Mouse (Mus musculus): Measurements from ENCODE around the gene Pla2g6. TPM values are rescaled to one million over a fixed set of nuclear protein-coding genes. Genes with fewer than 3 reads are reported as not detected.

Pla2g6 gene
- total and polyA plus RNA-seq, 2 experiments from 2014 or later: 17.6 to 26.8 TPM

DNA sequence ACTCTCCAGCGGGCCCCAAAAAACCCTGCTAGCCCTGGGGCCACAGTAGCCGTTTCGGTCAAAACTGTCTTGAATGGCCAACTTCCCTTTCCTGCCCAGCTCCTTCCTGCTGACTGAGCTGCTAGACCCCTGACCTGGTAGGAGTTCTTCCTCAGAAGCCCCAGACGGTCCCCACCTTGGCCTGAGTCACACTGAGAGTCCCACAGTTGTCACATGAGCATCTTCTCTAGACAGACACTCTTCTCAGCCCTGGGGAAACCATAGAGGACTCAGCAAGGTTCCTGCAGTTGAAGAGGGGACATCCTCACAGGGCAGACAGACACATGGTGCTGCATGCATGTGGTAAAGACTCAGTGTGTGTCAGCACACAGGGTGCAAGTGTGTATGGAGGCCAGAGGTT, 26.4 kb upstream of the Pla2g6 start:
- Histone ChIP-seq H3K27me3 (ENCODE audit: insufficient read depth, low read length) (peaks cover 5% of the 10 kb centered on the region; the same call in 1 of the 2 replicates), H3K4me2 (ENCODE audit: low read depth, low read length, poor library complexity, severe bottlenecking) (no peak overlapping the region), H3K4me1 (ENCODE audit: insufficient read depth, low read length) (peaks cover 5% of the 10 kb centered on the region; the same call in 1 of the 2 replicates), H3K9me3 (ENCODE audit: low read length) (no peaks in the 10 kb centered on the region), H3K36me3 (ENCODE audit: insufficient read depth, low read length) (0 out of 2 replicates have a peak, but pooled peaks cover 3% of the 10 kb centered on the region), H3K27ac (ENCODE audit: low read depth, low read length) (no peak overlapping the region), H3K9ac (replicated peaks; ENCODE audit: low read length, poor library complexity, severe bottlenecking) (no peak overlapping the region), H3K4me3 (ENCODE audit: low read depth, low read length) (no peak overlapping the region)
- DNase-seq (ENCODE audit: low spot score): no peak
- no peak for ATAC-seq (ENCODE audit: low FRiP score)
- TF ChIP-seq CTCF (IDR thresholded peaks at IDR 0.05): no peak
- 88% methylated on average over 4 of the region's 4 CpGs for WGBS

DNA sequence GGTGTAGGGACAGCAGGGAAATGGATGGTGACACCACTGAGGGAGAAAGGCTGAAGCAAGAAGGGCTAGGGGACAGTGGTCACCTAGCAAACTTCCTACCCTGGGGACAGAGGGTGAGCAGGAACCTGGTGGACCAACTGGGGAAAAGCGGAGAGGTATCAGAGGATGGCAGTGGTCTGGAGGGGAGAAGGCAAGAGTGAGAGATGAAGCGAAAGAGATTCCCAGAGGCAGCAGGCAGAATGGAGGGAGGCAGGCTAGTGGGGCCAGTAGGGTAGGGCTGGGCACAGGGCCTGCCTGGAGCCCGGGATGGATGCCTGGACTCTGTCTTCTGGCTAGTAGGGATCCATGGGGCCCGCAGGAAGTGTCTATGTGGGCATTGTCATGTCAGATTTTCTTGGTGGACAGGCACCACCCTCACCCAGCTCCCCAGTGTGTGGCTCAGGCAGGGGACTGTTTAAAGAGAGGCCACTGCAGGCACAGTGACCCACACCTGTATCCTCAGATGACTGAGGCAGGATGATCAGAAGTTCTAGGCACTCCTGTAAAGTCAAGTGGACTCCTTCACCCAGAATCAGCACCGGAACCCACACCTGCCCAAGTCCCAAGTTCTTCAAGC, 25.6 kb upstream of the Pla2g6 start:
- no peak for ATAC-seq (ENCODE audit: low FRiP score)
- Histone ChIP-seq H3K4me1 (ENCODE audit: insufficient read depth, low read length) (peaks cover 5% of the 10 kb centered on the region; the same call in 1 of the 2 replicates), H3K27ac (ENCODE audit: low read depth, low read length) (no peak overlapping the region), H3K4me2 (ENCODE audit: low read depth, low read length, poor library complexity, severe bottlenecking) (no peak overlapping the region), H3K9me3 (ENCODE audit: low read length) (no peaks in the 10 kb centered on the region), H3K4me3 (ENCODE audit: low read depth, low read length) (no peak overlapping the region), H3K36me3 (ENCODE audit: insufficient read depth, low read length) (no peaks in the 10 kb centered on the region), H3K9ac (replicated peaks; ENCODE audit: low read length, poor library complexity, severe bottlenecking) (no peak overlapping the region), H3K27me3 (ENCODE audit: insufficient read depth, low read length) (peaks cover 10% of the 10 kb centered on the region; the same call in 1 of the 2 replicates)
- DNase-seq (ENCODE audit: low spot score): no peak
- WGBS: 91% methylated on average over 5 of the region's 5 CpGs
- no peak for TF ChIP-seq CTCF (IDR thresholded peaks at IDR 0.05)

DNA sequence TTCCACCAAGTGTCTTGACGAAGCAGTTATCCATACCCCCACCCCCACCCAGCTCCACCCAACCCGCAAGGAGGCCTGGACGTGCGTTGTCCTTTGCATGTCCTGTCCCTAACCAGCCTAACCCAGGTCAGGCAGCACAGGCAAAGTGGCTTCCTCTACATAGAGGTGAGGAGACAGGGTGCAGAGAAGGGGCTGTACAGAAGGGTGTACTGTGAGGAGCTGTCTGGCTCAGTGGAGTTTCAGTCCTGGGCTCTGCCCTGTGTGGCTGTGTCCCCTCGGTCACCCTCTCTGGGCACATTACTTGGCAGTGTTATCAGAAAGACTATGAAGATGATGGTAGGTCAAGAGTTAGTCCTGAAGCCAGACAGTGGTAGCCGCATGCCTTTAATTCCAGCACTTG, 24.3 kb upstream of the Pla2g6 start:
- Histone ChIP-seq H3K27ac (ENCODE audit: low read depth, low read length) (no peak overlapping the region), H3K4me3 (ENCODE audit: low read depth, low read length) (no peak overlapping the region), H3K36me3 (ENCODE audit: insufficient read depth, low read length) (no peaks in the 10 kb centered on the region), H3K27me3 (ENCODE audit: insufficient read depth, low read length) (peaks cover 11% of the 10 kb centered on the region; the same call in 1 of the 2 replicates), H3K4me2 (ENCODE audit: low read depth, low read length, poor library complexity, severe bottlenecking) (no peak overlapping the region), H3K9me3 (ENCODE audit: low read length) (no peaks in the 10 kb centered on the region), H3K4me1 (ENCODE audit: insufficient read depth, low read length) (peaks cover 5% of the 10 kb centered on the region; the same call in 1 of the 2 replicates), H3K9ac (replicated peaks; ENCODE audit: low read length, poor library complexity, severe bottlenecking) (no peak overlapping the region)
- ATAC-seq (ENCODE audit: low FRiP score): no peak
- TF ChIP-seq CTCF (IDR thresholded peaks at IDR 0.05): no peak
- 89% methylated on average over 6 of the region's 6 CpGs for WGBS
- no peak for DNase-seq (ENCODE audit: low spot score)

DNA sequence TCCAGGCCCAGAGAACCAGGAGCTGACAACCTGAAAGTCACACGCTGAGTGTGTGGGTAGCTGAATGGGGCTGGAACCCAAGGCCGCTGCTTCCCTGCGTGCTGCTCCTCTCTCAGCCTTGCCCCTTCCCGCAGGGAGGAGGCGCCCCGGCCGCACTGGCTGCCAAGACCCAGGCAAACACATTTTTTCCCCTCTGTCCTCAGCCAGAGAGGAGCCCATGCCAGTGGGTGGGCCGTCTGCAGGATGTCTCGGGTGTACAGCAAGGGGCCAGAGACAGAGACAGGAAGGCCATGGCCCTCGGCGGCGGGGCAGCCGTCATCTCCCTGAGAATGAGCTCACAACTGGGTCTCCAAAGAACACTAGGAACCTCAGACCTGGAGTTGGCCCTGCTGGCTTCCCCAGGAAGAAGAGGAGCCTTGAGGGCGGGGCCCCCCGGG, 23.2 kb upstream of the Pla2g6 start:
- no peak for ATAC-seq (ENCODE audit: low FRiP score)
- Histone ChIP-seq H3K9me3 (ENCODE audit: low read length) (no peaks in the 10 kb centered on the region), H3K27me3 (ENCODE audit: insufficient read depth, low read length) (peaks cover 11% of the 10 kb centered on the region; the same call in 1 of the 2 replicates), H3K36me3 (ENCODE audit: insufficient read depth, low read length) (no peaks in the 10 kb centered on the region), H3K27ac (ENCODE audit: low read depth, low read length) (no peak overlapping the region), H3K4me2 (ENCODE audit: low read depth, low read length, poor library complexity, severe bottlenecking) (no peak overlapping the region), H3K9ac (replicated peaks; ENCODE audit: low read length, poor library complexity, severe bottlenecking) (no peak overlapping the region), H3K4me1 (ENCODE audit: insufficient read depth, low read length) (no peaks in the 10 kb centered on the region), H3K4me3 (ENCODE audit: low read depth, low read length) (no peak overlapping the region)
- DNase-seq (ENCODE audit: low spot score): no peak
- TF ChIP-seq CTCF (IDR thresholded peaks at IDR 0.05): no peak
- WGBS: 25% methylated on average over 15 of the region's 15 CpGs

- Histone ChIP-seq H3K9ac (replicated peaks; ENCODE audit: low read length, poor library complexity, severe bottlenecking) (no peak overlapping the region), H3K9me3 (ENCODE audit: low read length) (no peaks in the 10 kb centered on the region), H3K4me3 (ENCODE audit: low read depth, low read length) (no peak overlapping the region), H3K4me2 (ENCODE audit: low read depth, low read length, poor library complexity, severe bottlenecking) (no peak overlapping the region), H3K36me3 (ENCODE audit: insufficient read depth, low read length) (no peaks in the 10 kb centered on the region), H3K27me3 (ENCODE audit: insufficient read depth, low read length) (peaks cover 9% of the 10 kb centered on the region; the same call in 1 of the 2 replicates), H3K4me1 (ENCODE audit: insufficient read depth, low read length) (no peaks in the 10 kb centered on the region), H3K27ac (ENCODE audit: low read depth, low read length) (no peak overlapping the region)
- DNase-seq (ENCODE audit: low spot score): no peak
- WGBS: 91% methylated on average over 4 of the region's 4 CpGs
- no peak for ATAC-seq (ENCODE audit: low FRiP score)
- no peak for TF ChIP-seq CTCF (IDR thresholded peaks at IDR 0.05)
Observed at GRCm38 (mm10) chr15:79350866-79351265, 22.7 kb upstream of the Pla2g6 start.

GRCm38 (mm10) chr15:79348651-79349050, 20.5 kb upstream of the Pla2g6 start:
- 0 out of 2 replicates have a peak, but pooled peaks have one; percentile 13 for ATAC-seq (ENCODE audit: low FRiP score)
- peak overlapping the region; percentile 93 for H3K4me2 ChIP-seq (ENCODE audit: low read depth, low read length, poor library complexity, severe bottlenecking)

More at GRCm38 (mm10) chr15:79348651-79349050, 20.5 kb upstream of the Pla2g6 start:
- Histone ChIP-seq H3K27me3 (ENCODE audit: insufficient read depth, low read length) (0 out of 2 replicates have a peak, but pooled peaks cover 6% of the 10 kb centered on the region), H3K4me1 (ENCODE audit: insufficient read depth, low read length) (no peaks in the 10 kb centered on the region), H3K4me3 (ENCODE audit: low read depth, low read length) (peak overlapping the region; percentile 69), H3K27ac (ENCODE audit: low read depth, low read length) (no peak overlapping the region), H3K36me3 (ENCODE audit: insufficient read depth, low read length) (no peaks in the 10 kb centered on the region), H3K9me3 (ENCODE audit: low read length) (no peaks in the 10 kb centered on the region), H3K9ac (replicated peaks; ENCODE audit: low read length, poor library complexity, severe bottlenecking) (no peak overlapping the region)
- DNase-seq (ENCODE audit: low spot score): no peak
- TF ChIP-seq CTCF (IDR thresholded peaks at IDR 0.05): no peak
- WGBS: 72% methylated on average over 8 of the region's 8 CpGs
